24 mouse cellular contexts compared by ENCODE assay signal in genomic region chr12:55056703-55057102, GRCm38 (mm10).
"Had no signal": no experiment of that assay in that cellular context is flagged by ENCODE, and none has a peak within 500 bp of the region (broad histone marks: within the 10 kb centered on the region; RNA-seq: fewer than 3 reads in every experiment).

No protein-coding gene starts in this region.

- ATAC-seq: hindbrain, embryonic 16.5 days; inflammation-experienced regulatory T-cells, adult 6 months; intestine, embryonic 15.5 days; intestine, postnatal 0 days had no signal

- H3K9me3 ChIP-seq: heart, embryonic 10.5 days; heart, embryonic 12.5 days; hindbrain, embryonic 10.5 days; hindbrain, embryonic 12.5 days; intestine, embryonic 15.5 days; limb, embryonic 10.5 days; limb, embryonic 12.5 days had no signal

- H3K9ac ChIP-seq: heart, embryonic 12.5 days; hindbrain, embryonic 12.5 days; hindbrain, embryonic 14.5 days; intestine, embryonic 15.5 days; limb, embryonic 12.5 days had no signal

- H3K4me2 ChIP-seq: heart, embryonic 12.5 days; hindbrain, embryonic 12.5 days; hindbrain, embryonic 14.5 days; intestine, embryonic 15.5 days; limb, embryonic 12.5 days had no signal

- H3K4me3 ChIP-seq: gastrocnemius, adult 2 months; heart, embryonic 10.5 days; heart, embryonic 12.5 days; hindbrain, embryonic 10.5 days; hindbrain, embryonic 12.5 days; intestine, embryonic 15.5 days; layer of hippocampus, adult 2 months; left cerebral cortex, adult 2 months; limb, embryonic 10.5 days; limb, embryonic 12.5 days had no signal

- H3K36me3 ChIP-seq: intestine, embryonic 15.5 days had no signal

- H3K4me1 ChIP-seq: hindbrain, embryonic 10.5 days; hindbrain, embryonic 12.5 days; intestine, embryonic 15.5 days; limb, embryonic 10.5 days; limb, embryonic 12.5 days had no signal

- DNase-seq: gastrocnemius, adult 2 months; gastrocnemius, postnatal 10 days; gastrocnemius, postnatal 25 days; heart, adult 18-20 months; heart, postnatal 10 days; heart, postnatal 4 days; kidney, adult 8-10 months; kidney, postnatal 10 days; kidney, postnatal 25 days; kidney, postnatal 4 days; lung, adult 18-20 months had no signal

- H3K27me3 ChIP-seq: heart, embryonic 12.5 days; hindbrain, embryonic 12.5 days; intestine, embryonic 15.5 days; limb, embryonic 12.5 days had no signal

- H3K27ac ChIP-seq: gastrocnemius, adult 2 months; heart, embryonic 10.5 days; hindbrain, embryonic 10.5 days; hindbrain, embryonic 12.5 days; hindbrain, embryonic 14.5 days; intestine, embryonic 15.5 days; layer of hippocampus, adult 2 months; left cerebral cortex, adult 2 months; limb, embryonic 10.5 days; limb, embryonic 12.5 days had no signal
